Mouse (Mus musculus) forebrain, embryonic 11.5 days (tissue): ENCODE measurements around the gene Cdh4. TPM values are rescaled to one million over a fixed set of nuclear protein-coding genes. Genes with fewer than 3 reads are reported as not detected.

Experiments
- ATAC-seq: fragments of 200-750 bp; cut with Nextera tagmentation; replicated peaks from 2 replicates; pipeline ENCODE4 v1.8.0; 2017; ENCODE audit warnings: moderate TSS enrichment; ENCODE audit not compliant: low FRiP score
- DNase-seq: peaks from one replicate; pipeline ENCODE4 v3.0.0-alpha.2; 2017; ENCODE audit warnings: low spot score
- H3K27ac ChIP-seq: fragments of 300-500 bp; sonication (generic); 2 replicates; pipeline ENCODE4 v1.5.1; 2014; ENCODE audit warnings: low read depth, low read length
- H3K27me3 ChIP-seq: fragments of 300-500 bp; sonication (generic); 2 replicates; pipeline ENCODE4 v1.6.1; 2014; ENCODE audit warnings: mild to moderate bottlenecking, low read length, mixed read lengths; ENCODE audit not compliant: control insufficient read depth, insufficient read depth
- H3K36me3 ChIP-seq: fragments of 300-500 bp; sonication (generic); 2 replicates; pipeline ENCODE4 v1.6.1; 2014; ENCODE audit warnings: mild to moderate bottlenecking, low read length, moderate library complexity, mixed read lengths; ENCODE audit not compliant: control insufficient read depth, insufficient read depth
- H3K4me1 ChIP-seq: fragments of 300-500 bp; sonication (generic); replicated peaks from 2 replicates; pipeline ENCODE4 v1.6.1; 2014; ENCODE audit warnings: low read length, mixed read lengths; ENCODE audit not compliant: control insufficient read depth, insufficient read depth
- H3K4me2 ChIP-seq: fragments of 300-500 bp; sonication (generic); 2 replicates; pipeline ENCODE4 v1.6.1; 2014; ENCODE audit warnings: low read depth, mild to moderate bottlenecking, low read length, moderate library complexity, mixed read lengths; ENCODE audit not compliant: severe bottlenecking
- H3K4me3 ChIP-seq: fragments of 300-500 bp; sonication (generic); 2 replicates; pipeline ENCODE4 v1.5.1; 2014; ENCODE audit warnings: low read depth, low read length
- H3K9ac ChIP-seq: fragments of 300-500 bp; sonication (generic); 2 replicates; pipeline ENCODE4 v1.6.1; 2014; ENCODE audit warnings: low read length
- H3K9me3 ChIP-seq: fragments of 300-500 bp; sonication (generic); 2 replicates; pipeline ENCODE4 v1.6.1; 2016; ENCODE audit warnings: low read length, mixed read lengths; ENCODE audit not compliant: control insufficient read depth
- WGBS: fragments of 180-500 bp; shearing (Covaris S2); extraction: QIAGEN DNeasy Blood & Tissue Kit; methylation state at CpG from one replicate; pipeline ENCODE4 v1.1.7; 2014; 5-methylcytosine and 5-hydroxymethylcytosine counted together
- polyA plus RNA-seq: library from polyadenylated mRNA; unstranded; fragments of >200 nt; fragmentation: Nextera tagmentation; extraction: Ambion mirVana; gene quantifications from 2 replicates; pipeline ENCODE4 v1.2.1, GENCODE M21; 2014

Gene Cdh4
- polyA plus RNA-seq, 1 experiment from 2014 or later, result 24.5 TPM

DNA sequence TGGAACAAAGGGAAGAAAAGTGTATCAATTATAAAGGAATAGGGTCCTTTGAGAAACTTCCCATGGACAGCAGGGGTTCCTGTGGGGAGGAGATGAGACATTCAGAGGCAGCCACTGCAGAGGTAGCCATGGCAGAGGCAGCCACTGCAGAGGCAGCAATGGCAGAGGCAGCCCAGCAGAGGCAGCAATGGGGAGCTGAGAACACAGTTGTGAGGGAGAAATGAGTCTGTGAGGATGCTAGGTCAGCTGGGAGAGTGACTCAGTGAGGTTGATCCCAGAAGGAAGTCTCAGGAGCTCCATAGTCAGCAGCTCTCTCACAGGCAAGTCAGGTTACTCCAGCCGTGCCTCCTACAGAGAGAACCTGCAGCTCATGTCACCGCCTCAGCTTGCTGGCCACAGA, 266.9 kb downstream of the Cdh4 start:
- 92% methylated on average over 2 of the region's 2 CpGs for WGBS
- Histone ChIP-seq H3K4me1 (peaks cover 2% of the 10 kb centered on the region; the same call in 1 of the 2 replicates), H3K27ac (no peak overlapping the region), H3K9me3 (no peaks in the 10 kb centered on the region), H3K4me2 (no peak overlapping the region), H3K27me3 (no peaks in the 10 kb centered on the region), H3K36me3 (no peaks in the 10 kb centered on the region), H3K4me3 (no peak overlapping the region), H3K9ac (no peak overlapping the region)
- no peak for ATAC-seq
- no peak for DNase-seq

GRCm38 (mm10) chr2:179712690-179713089, 270.5 kb downstream of the Cdh4 start:
- ATAC-seq (no peak), DNase-seq (no peak)
- no peaks in the 10 kb centered on the region for H3K27me3 ChIP-seq
- no peak overlapping the region for H3K27ac ChIP-seq
- peaks cover 2% of the 10 kb centered on the region; the same call in 1 of the 2 replicates for H3K4me1 ChIP-seq
- no peak overlapping the region for H3K4me2 ChIP-seq
- H3K9ac ChIP-seq, result no peak overlapping the region
- no peak overlapping the region for H3K4me3 ChIP-seq
- 67% methylated on average over 7 of the region's 7 CpGs for WGBS
- H3K9me3 ChIP-seq, result no peaks in the 10 kb centered on the region
- no peaks in the 10 kb centered on the region for H3K36me3 ChIP-seq

DNA sequence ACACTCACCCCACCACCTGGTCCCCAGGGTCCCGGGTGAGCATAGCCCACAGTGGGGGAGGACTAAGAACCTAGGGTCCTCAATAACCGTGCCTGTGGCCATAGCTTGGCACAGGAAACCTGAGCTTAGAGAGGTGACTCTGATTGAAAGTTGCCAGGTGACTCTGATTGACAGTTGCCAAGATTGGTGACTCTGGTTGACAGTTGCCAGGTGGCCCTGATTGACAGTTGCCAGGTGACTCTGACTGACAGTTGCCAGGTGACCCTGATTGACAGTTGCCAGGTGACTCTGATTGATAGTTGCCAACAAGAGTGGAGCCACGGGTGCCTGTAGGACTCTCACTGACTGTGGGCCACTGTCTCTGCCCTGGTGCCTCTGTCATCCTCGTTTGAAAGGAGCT, 271.1 kb downstream of the Cdh4 start:
- H3K36me3 ChIP-seq, result no peaks in the 10 kb centered on the region
- no peak overlapping the region for H3K9ac ChIP-seq
- no peak for DNase-seq
- H3K4me1 ChIP-seq, result peaks cover 2% of the 10 kb centered on the region; the same call in 1 of the 2 replicates
- H3K4me3 ChIP-seq, result no peak overlapping the region
- H3K27ac ChIP-seq, result no peak overlapping the region
- ATAC-seq, result no peak
- H3K9me3 ChIP-seq, result no peaks in the 10 kb centered on the region
- H3K4me2 ChIP-seq, result no peak overlapping the region
- H3K27me3 ChIP-seq, result no peaks in the 10 kb centered on the region
- WGBS, result 87% methylated on average over 4 of the region's 4 CpGs

GRCm38 (mm10) chr2:179714145-179714544, 271.9 kb downstream of the Cdh4 start:
- Histone ChIP-seq H3K4me3 (no peak overlapping the region), H3K9ac (no peak overlapping the region), H3K4me2 (no peak overlapping the region), H3K27me3 (no peaks in the 10 kb centered on the region), H3K36me3 (no peaks in the 10 kb centered on the region), H3K4me1 (peaks cover 2% of the 10 kb centered on the region; the same call in 1 of the 2 replicates), H3K27ac (no peak overlapping the region), H3K9me3 (no peaks in the 10 kb centered on the region)
- ATAC-seq, result no peak
- WGBS, result 93% methylated on average over 3 of the region's 3 CpGs
- DNase-seq, result no peak

GRCm38 (mm10) chr2:179715375-179715774, 273.1 kb downstream of the Cdh4 start:
- Histone ChIP-seq H3K4me2 (no peak overlapping the region), H3K27ac (no peak overlapping the region), H3K9me3 (no peaks in the 10 kb centered on the region), H3K36me3 (no peaks in the 10 kb centered on the region), H3K9ac (no peak overlapping the region), H3K4me3 (no peak overlapping the region), H3K27me3 (no peaks in the 10 kb centered on the region), H3K4me1 (no peaks in the 10 kb centered on the region; the same call in 1 of the 2 replicates)
- DNase-seq, result no peak
- 94% methylated on average over 1 of the region's 1 CpGs for WGBS
- ATAC-seq, result no peak

GRCm38 (mm10) chr2:179720366-179720765, 278.1 kb downstream of the Cdh4 start:
- no peak overlapping the region for H3K27ac ChIP-seq
- WGBS, result 13% methylated on average over 3 of the region's 3 CpGs

GRCm38 (mm10) chr2:179721534-179722516, 279.6 kb downstream of the Cdh4 start:
- H3K36me3 ChIP-seq, result no peaks in the 10 kb centered on the region
- 61% methylated on average over 18 of the region's 18 CpGs for WGBS
- no peak for DNase-seq
- ATAC-seq, result no peak
- no peaks in the 10 kb centered on the region for H3K27me3 ChIP-seq
- H3K4me2 ChIP-seq, result no peak overlapping the region
- H3K27ac ChIP-seq, result no peak overlapping the region; the same call in 1 of the 2 replicates
- no peak overlapping the region for H3K4me3 ChIP-seq
- H3K9ac ChIP-seq, result no peak overlapping the region
- no peaks in the 10 kb centered on the region; the same call in 1 of the 2 replicates for H3K4me1 ChIP-seq
- no peaks in the 10 kb centered on the region for H3K9me3 ChIP-seq

More at GRCm38 (mm10) chr2:179720366-179720765, 278.1 kb downstream of the Cdh4 start:
- H3K4me1 ChIP-seq, result no peaks in the 10 kb centered on the region; the same call in 1 of the 2 replicates
- H3K36me3 ChIP-seq, result no peaks in the 10 kb centered on the region
- no peaks in the 10 kb centered on the region for H3K9me3 ChIP-seq
- H3K4me2 ChIP-seq, result no peak overlapping the region
- ATAC-seq (no peak), DNase-seq (no peak)
- no peak overlapping the region for H3K4me3 ChIP-seq
- no peak overlapping the region for H3K9ac ChIP-seq
- H3K27me3 ChIP-seq, result no peaks in the 10 kb centered on the region

GRCm38 (mm10) chr2:179722776-179723386, 280.6 kb downstream of the Cdh4 start:
- ATAC-seq (no peak), DNase-seq (no peak)
- Histone ChIP-seq H3K27ac (no peak overlapping the region), H3K4me1 (no peaks in the 10 kb centered on the region; the same call in 1 of the 2 replicates), H3K4me3 (no peak overlapping the region), H3K9me3 (no peaks in the 10 kb centered on the region), H3K9ac (no peak overlapping the region), H3K27me3 (no peaks in the 10 kb centered on the region), H3K4me2 (no peak overlapping the region), H3K36me3 (no peaks in the 10 kb centered on the region)
- WGBS, result 73% methylated on average over 4 of the region's 4 CpGs
